25 mouse cellular contexts compared by ENCODE assay signal in the genomic region with DNA sequence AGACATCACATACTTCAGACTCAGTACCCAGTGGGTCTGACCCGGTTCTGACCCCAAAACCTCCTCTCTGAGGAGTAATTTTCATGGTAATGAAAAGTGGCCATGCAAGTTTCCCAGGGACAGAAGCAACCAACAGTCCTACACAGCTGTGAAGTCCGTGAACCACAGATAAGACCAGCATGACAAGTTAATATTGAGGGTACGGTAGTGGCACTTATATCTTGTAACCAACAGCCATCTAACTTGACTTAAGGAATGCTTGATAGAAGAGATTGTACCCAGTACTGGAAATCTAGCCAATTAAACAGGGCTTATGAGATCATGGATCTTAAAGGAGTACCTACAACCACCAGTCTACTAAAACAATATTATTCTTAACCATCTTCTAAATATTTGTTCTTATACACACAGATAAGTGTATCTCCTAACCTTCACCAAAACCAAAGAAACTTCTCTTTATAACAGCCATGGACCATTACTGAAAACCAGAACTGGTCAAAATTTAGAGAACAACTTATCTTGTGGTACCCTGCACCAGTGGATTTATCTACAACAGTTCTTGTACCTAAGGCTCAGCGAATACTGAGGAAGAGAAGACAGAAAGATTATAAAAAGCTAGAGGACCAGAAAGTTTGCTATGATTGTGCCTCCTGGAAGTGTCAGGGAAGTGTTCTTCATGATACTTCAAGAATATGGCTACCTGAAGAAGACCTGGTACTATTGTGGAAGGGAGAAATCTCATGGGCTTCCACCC. TPM values are rescaled to one million over a fixed set of nuclear protein-coding genes. Genes with fewer than 3 reads are reported as not detected.
"Had no signal": no experiment of that assay in that cellular context is flagged by ENCODE, and none has a peak within 500 bp of the region (broad histone marks: within the 10 kb centered on the region; RNA-seq: fewer than 3 reads in every experiment).

No protein-coding gene starts in this region.

- H3K27ac ChIP-seq: intestine, embryonic 15.5 days; kidney, embryonic 15.5 days; limb, embryonic 10.5 days; limb, embryonic 13.5 days; macrophage; midbrain, embryonic 10.5 days; midbrain, embryonic 13.5 days; neural tube, embryonic 13.5 days; stomach, postnatal 0 days had no signal

- H3K4me1 ChIP-seq: intestine, embryonic 15.5 days; kidney, embryonic 15.5 days; limb, embryonic 10.5 days; limb, embryonic 13.5 days; midbrain, embryonic 10.5 days; midbrain, embryonic 13.5 days had no signal

- H3K36me3 ChIP-seq: intestine, embryonic 15.5 days; kidney, embryonic 15.5 days; limb, embryonic 10.5 days; limb, embryonic 13.5 days; midbrain, embryonic 10.5 days; midbrain, embryonic 13.5 days; neural tube, embryonic 13.5 days had no signal

- H3K27me3 ChIP-seq: intestine, embryonic 15.5 days; kidney, embryonic 15.5 days; limb, embryonic 13.5 days; midbrain, embryonic 13.5 days; neural tube, embryonic 13.5 days had no signal

- H3K4me3 ChIP-seq: intestine, embryonic 15.5 days; kidney, embryonic 15.5 days; limb, embryonic 10.5 days; limb, embryonic 13.5 days; midbrain, embryonic 10.5 days; midbrain, embryonic 13.5 days; myocyte; neural tube, embryonic 13.5 days had no signal

- H3K9ac ChIP-seq: intestine, embryonic 15.5 days; kidney, embryonic 15.5 days; limb, embryonic 13.5 days; lung, embryonic 14.5 days; midbrain, embryonic 13.5 days; neural tube, embryonic 13.5 days had no signal

- ATAC-seq: intestine, embryonic 15.5 days; lung, postnatal 0 days; midbrain, embryonic 13.5 days; midbrain, embryonic 16.5 days had no signal

- DNase-seq: kidney, adult 11 months; kidney, adult 8-10 months; kidney, postnatal 10 days; kidney, postnatal 36 days; lung, embryonic 14.5 days; thymus, adult 2 months; thymus, postnatal 14 days; thymus, postnatal 4 days had no signal

- H3K4me2 ChIP-seq: intestine, embryonic 15.5 days; kidney, embryonic 15.5 days; limb, embryonic 13.5 days; lung, embryonic 14.5 days; midbrain, embryonic 13.5 days; neural tube, embryonic 13.5 days had no signal

- H3K9me3 ChIP-seq: intestine, embryonic 15.5 days; kidney, embryonic 15.5 days; limb, embryonic 10.5 days; limb, embryonic 13.5 days; midbrain, embryonic 10.5 days; midbrain, embryonic 13.5 days; neural tube, embryonic 13.5 days had no signal

RNA-seq across cellular contexts. Expression of a gene that starts 52.7 kb away (rescaled TPM):
- total RNA-seq: liver, adult 2 months; megakaryocyte, adult 5-6 weeks; monocyte, adult 5-6 weeks had no signal
- polyA plus RNA-seq: intestine, embryonic 15.5 days; kidney, embryonic 15.5 days; liver, adult 2 months; lung, embryonic 14.5 days; lung, postnatal 0 days; macrophage; myocyte; small intestine, adult 2 months; spleen, adult 2 months; thymus, adult 2 months had no signal
